Mouse (Mus musculus) small intestine, adult 2 months (tissue): ENCODE data around the gene Cfap73. TPM values are rescaled to one million over a fixed set of nuclear protein-coding genes. Genes with fewer than 3 reads are reported as not detected.
A peak's percentile ranks its signal among the peaks of the same experiment; 100 is the strongest.

Source experiments
- H3K27ac ChIP-seq: fragments of 200-500 bp; 2 replicates; pipeline ENCODE4 v1.5.1; 2012; ENCODE audit warnings: low read depth, low read length, control low read depth, inconsistent platforms; ENCODE audit not compliant: insufficient read depth
- H3K27me3 ChIP-seq: fragments of 200-500 bp; 2 replicates; pipeline ENCODE4 v1.6.1; 2012; ENCODE audit warnings: mild to moderate bottlenecking, moderate library complexity, low read length, inconsistent platforms; ENCODE audit not compliant: control insufficient read depth, insufficient read depth
- H3K36me3 ChIP-seq: fragments of 200-500 bp; 2 replicates; pipeline ENCODE4 v1.6.1; 2012; ENCODE audit warnings: mild to moderate bottlenecking, low read length, control low read depth, inconsistent platforms; ENCODE audit not compliant: control insufficient read depth, insufficient read depth
- H3K4me1 ChIP-seq: fragments of 200-500 bp; 2 replicates; pipeline ENCODE4 v1.6.1; 2012; ENCODE audit warnings: low read length, inconsistent platforms, mixed read lengths; ENCODE audit not compliant: control insufficient read depth, insufficient read depth, insufficient read length
- H3K4me3 ChIP-seq: fragments of 200-500 bp; 2 replicates; pipeline ENCODE4 v1.5.1; 2012; ENCODE audit warnings: low read depth, mild to moderate bottlenecking, control low read depth, inconsistent platforms, low read length, moderate library complexity
- CTCF ChIP-seq: fragments of 200-500 bp; IDR thresholded peaks from 2 replicates; pipeline ENCODE4 v1.5.1; 2012; ENCODE audit warnings: low read depth, mild to moderate bottlenecking, control low read depth, inconsistent platforms, low read length, moderate library complexity, mixed read lengths; ENCODE audit not compliant: insufficient replicate concordance, insufficient read length; ENCODE audit errors: extremely low read depth
- POLR2A ChIP-seq: fragments of 200-500 bp; IDR thresholded peaks from 2 replicates; pipeline ENCODE4 v1.6.1; 2012; ENCODE audit warnings: low read depth, mild to moderate bottlenecking, control low read depth, inconsistent platforms, low read length, moderate library complexity
- WGBS: fragments of 180-500 bp; shearing (Covaris S2); methylation state at CpG from one replicate; pipeline ENCODE4 v1.1.7; 2018; 5-methylcytosine and 5-hydroxymethylcytosine counted together
- polyA plus RNA-seq: library from polyadenylated mRNA; depleted of rRNA; stranded (reverse); fragments of >200 nt; gene quantifications from 2 replicates; pipeline ENCODE4 v1.2.3, GENCODE M21; 2012

The Cfap73 gene
- polyA plus RNA-seq, 1 experiment, result not detected

- Histone ChIP-seq H3K27ac (no peak overlapping the region), H3K4me1 (peaks cover 4% of the 10 kb centered on the region; the same call in 1 of the 2 replicates), H3K36me3 (no peaks in the 10 kb centered on the region), H3K4me3 (peak overlapping the region; percentile 53), H3K27me3 (no peaks in the 10 kb centered on the region)
- 12% methylated on average over 6 of the region's 6 CpGs for WGBS
- TF ChIP-seq POLR2A (no peak), CTCF (peak; percentile 71; the same call in 1 of the 2 replicates)
Measured at GRCm38 (mm10) chr5:120604839-120605238, 29.2 kb downstream of the Cfap73 start.

- Histone ChIP-seq H3K36me3 (no peaks in the 10 kb centered on the region), H3K27ac (no peak overlapping the region), H3K4me1 (peaks cover 4% of the 10 kb centered on the region; the same call in 1 of the 2 replicates), H3K27me3 (no peaks in the 10 kb centered on the region), H3K4me3 (no peak overlapping the region)
- 92% methylated on average over 7 of the region's 7 CpGs for WGBS
- TF ChIP-seq CTCF (no peak), POLR2A (no peak)
Measured at GRCm38 (mm10) chr5:120603515-120603914, 30.5 kb downstream of the Cfap73 start.

GRCm38 (mm10) chr5:120602210-120602609 is 31.8 kb downstream of the Cfap73 start:
- TF ChIP-seq POLR2A, result no peak
- no peak for TF ChIP-seq CTCF
- peaks cover 4% of the 10 kb centered on the region; the same call in 1 of the 2 replicates for H3K4me1 ChIP-seq
- H3K36me3 ChIP-seq, result no peaks in the 10 kb centered on the region
- WGBS, result 96% methylated on average over 12 of the region's 12 CpGs
- H3K27ac ChIP-seq, result no peak overlapping the region
- no peaks in the 10 kb centered on the region for H3K27me3 ChIP-seq
- H3K4me3 ChIP-seq, result no peak overlapping the region

- Histone ChIP-seq H3K4me3 (no peak overlapping the region), H3K27me3 (no peaks in the 10 kb centered on the region), H3K4me1 (peaks cover 4% of the 10 kb centered on the region; the same call in 1 of the 2 replicates), H3K36me3 (no peaks in the 10 kb centered on the region), H3K27ac (no peak overlapping the region)
- TF ChIP-seq CTCF (peak; percentile 44; the same call in 1 of the 2 replicates), POLR2A (no peak)
- WGBS, result 54% methylated on average over 11 of the region's 11 CpGs
Measured at GRCm38 (mm10) chr5:120600946-120601668, 32.9 kb downstream of the Cfap73 start.

GRCm38 (mm10) chr5:120599625-120600024 is 34.4 kb downstream of the Cfap73 start:
- H3K36me3 ChIP-seq, result no peaks in the 10 kb centered on the region
- WGBS, result 64% methylated on average over 6 of the region's 6 CpGs
- no peak overlapping the region for H3K27ac ChIP-seq
- no peaks in the 10 kb centered on the region for H3K27me3 ChIP-seq
- no peaks in the 10 kb centered on the region for H3K4me1 ChIP-seq
- TF ChIP-seq CTCF, result no peak
- no peak for TF ChIP-seq POLR2A
- no peak overlapping the region for H3K4me3 ChIP-seq

- H3K36me3 ChIP-seq, result no peaks in the 10 kb centered on the region
- no peak overlapping the region for H3K4me3 ChIP-seq
- H3K27ac ChIP-seq, result no peak overlapping the region
- H3K4me1 ChIP-seq, result no peaks in the 10 kb centered on the region
- no peaks in the 10 kb centered on the region for H3K27me3 ChIP-seq
- 83% methylated on average over 6 of the region's 6 CpGs for WGBS
- TF ChIP-seq POLR2A (no peak), CTCF (no peak)
Measured at GRCm38 (mm10) chr5:120594485-120594884, 39.5 kb downstream of the Cfap73 start.

- TF ChIP-seq POLR2A (no peak), CTCF (no peak)
- Histone ChIP-seq H3K36me3 (no peaks in the 10 kb centered on the region), H3K4me3 (no peak overlapping the region), H3K4me1 (peaks cover 5% of the 10 kb centered on the region), H3K27me3 (no peaks in the 10 kb centered on the region), H3K27ac (no peak overlapping the region)
- 76% methylated on average over 7 of the region's 7 CpGs for WGBS
Measured at GRCm38 (mm10) chr5:120592141-120592540, 41.9 kb downstream of the Cfap73 start.
